Mouse (Mus musculus) A20 (cell line): Measurements from ENCODE around the gene Cdc34.

Source experiments
- DNase-seq: peaks from one replicate; pipeline ENCODE4 v3.0.0-alpha.2; 2011; ENCODE audit warnings: low read depth, low spot score

Gene Cdc34

DNA sequence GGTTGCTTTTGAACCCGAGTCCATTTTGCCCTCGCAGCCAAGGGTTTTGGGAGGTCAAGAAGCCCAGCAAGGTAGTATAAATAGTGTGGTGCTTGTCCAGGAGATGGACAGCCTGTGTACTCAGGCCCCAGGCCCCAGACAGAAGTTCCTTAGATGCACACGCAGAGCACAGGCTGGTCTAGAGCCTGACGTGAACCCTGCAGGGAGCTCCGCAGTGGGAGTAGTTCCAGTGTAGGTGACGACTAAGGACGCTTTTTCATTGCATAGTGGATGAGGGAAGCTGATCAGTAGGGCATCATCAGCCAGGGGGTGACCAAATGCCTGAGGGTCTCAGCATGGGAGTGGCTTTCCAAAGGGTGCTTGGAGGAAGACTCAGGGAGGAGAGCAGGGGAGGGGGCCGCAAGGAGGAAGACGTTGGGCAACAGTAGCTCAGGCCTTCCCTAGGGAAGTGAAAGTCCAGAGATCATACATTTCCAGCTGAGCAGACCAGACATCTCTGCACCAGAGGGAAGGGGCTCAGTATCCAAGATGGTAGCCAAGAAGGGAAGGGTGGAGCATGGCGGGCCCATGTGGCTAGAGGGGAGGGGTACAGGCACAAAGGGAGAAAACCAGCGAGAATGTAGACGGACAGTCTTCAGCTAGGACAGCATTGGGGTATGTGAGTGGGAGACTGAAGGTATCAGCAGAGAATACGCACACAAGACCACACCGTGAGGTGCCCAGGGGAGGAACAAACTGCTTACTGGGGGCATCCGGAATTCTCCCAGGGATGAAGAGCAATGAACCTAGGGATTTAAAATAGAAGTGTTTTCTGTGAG is 11.7 kb upstream of the Cdc34 start:
- no peak for DNase-seq

GRCm38 (mm10) chr10:79671396-79672087 is 10.5 kb upstream of the Cdc34 start:
- DNase-seq = no peak

- peak; percentile 23 for DNase-seq
Measured at GRCm38 (mm10) chr10:79672088-79672455, 9.9 kb upstream of the Cdc34 start.

- no peak for DNase-seq
Measured at GRCm38 (mm10) chr10:79673054-79673453, 8.9 kb upstream of the Cdc34 start.

- DNase-seq = no peak
Measured at GRCm38 (mm10) chr10:79675346-79676035, 6.5 kb upstream of the Cdc34 start.

DNA sequence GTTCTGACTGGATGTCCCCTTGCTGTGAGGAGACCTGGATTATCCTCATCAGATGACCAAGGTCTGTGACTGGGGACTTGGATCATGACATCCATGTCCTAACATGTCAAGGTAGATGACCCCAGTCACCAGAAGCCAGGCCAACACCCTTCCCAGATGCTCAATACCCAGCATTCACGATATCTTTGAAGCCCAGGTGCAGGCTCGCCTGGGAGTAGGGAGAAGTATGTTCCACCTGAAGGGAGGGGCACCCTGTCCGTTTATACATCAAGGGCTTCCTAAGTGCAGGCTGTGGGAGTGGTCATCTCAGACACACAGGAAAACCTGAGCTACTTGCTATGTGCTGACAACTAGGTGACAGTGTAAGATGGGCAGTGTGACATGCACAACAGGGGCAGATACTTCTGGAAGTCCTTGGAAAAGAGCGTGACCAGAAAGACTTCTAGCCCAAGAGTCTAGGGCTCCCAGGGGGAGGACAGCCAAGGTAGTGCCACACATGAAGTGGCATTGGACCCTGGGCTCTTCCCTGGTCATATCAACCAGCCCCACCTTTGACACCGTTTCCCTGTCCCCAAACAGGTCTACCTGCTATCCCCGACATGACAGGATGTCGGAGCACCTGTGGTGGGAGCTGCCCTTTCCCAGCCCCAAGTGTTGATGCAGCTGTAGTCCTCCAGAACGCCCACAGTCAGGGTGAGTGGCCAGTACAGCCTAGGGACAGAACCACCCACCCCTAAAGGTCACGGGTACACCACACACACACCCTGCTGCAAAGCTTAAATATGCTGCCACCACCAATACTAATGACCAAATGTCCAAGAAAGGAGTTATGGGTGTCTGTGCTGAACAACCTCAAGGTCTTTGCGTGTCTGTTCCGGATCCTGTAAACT is 1.1 kb upstream of the Cdc34 start:
- DNase-seq = no peak

- peak; percentile 63 for DNase-seq
Measured at GRCm38 (mm10) chr10:79682551-79682915, 538 bp downstream of the Cdc34 start.

DNA sequence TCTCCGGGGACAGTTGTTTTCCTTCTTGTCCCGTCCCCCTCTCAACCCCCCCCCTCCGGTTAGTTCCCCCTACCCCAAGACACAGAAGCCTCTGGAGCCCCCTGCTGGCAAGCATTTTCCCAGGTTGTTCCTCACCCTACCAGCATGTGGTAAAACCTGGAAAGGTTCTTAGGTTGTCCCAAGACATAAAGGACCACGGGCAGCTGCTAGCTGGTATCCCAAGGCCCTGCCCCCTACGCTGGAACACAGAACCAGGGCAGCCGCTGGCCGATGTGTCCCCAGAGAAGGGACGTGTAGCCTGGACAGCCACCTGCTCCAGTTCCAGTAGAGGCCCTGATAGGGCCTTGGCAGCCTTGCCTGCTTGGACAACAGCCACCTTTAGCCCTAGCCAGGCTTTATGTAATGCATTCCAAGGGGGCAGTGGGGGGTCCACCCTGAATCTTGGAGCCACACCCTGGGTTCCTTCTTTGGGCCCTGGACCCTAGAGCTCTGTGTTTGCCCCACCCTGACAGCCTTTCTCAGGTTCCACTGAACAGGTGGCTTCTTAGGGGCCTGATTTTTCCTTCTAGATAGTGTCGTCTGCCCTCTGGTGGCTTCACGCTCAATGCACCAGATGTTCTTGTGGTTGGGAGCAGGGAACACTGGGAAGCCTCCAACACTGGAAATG is 1.1 kb downstream of the Cdc34 start:
- peak; percentile 68 for DNase-seq

- DNase-seq = no peak
Measured at GRCm38 (mm10) chr10:79683726-79684640, 2.0 kb downstream of the Cdc34 start.

GRCm38 (mm10) chr10:79684770-79685600 is 3.0 kb downstream of the Cdc34 start:
- no peak for DNase-seq

- no peak for DNase-seq
Measured at GRCm38 (mm10) chr10:79686219-79686618, 4.2 kb downstream of the Cdc34 start.

GRCm38 (mm10) chr10:79686691-79687090 is 4.7 kb downstream of the Cdc34 start:
- no peak for DNase-seq

DNA sequence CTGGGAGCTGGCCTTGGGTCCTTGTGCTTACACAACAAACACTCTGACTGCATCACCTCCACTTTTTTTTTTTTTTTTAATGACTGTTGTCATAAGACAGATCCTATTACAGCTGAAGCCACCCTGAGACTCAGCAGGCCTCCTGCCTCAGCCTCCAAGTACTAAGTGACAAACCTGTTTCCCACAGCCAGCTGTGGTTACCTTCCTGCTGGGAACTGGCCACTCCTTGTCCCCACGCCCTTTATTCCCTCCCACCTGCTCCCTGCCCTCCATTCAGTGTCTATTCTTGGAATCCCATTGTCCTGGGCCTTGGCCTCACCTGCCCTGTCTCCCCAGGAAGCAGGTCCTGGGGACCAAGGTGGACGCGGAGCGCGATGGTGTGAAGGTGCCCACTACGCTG is 5.5 kb downstream of the Cdc34 start:
- no peak for DNase-seq

- no peak for DNase-seq
Measured at GRCm38 (mm10) chr10:79688720-79689119, 6.7 kb downstream of the Cdc34 start, which contains the start of gene Gzmm. TSS of gene Gzmm (plus strand) at chr10:79689020.

GRCm38 (mm10) chr10:79689178-79689577 is 7.2 kb downstream of the Cdc34 start:
- DNase-seq = no peak

GRCm38 (mm10) chr10:79691986-79692548 is 10.1 kb downstream of the Cdc34 start:
- no peak for DNase-seq

DNA sequence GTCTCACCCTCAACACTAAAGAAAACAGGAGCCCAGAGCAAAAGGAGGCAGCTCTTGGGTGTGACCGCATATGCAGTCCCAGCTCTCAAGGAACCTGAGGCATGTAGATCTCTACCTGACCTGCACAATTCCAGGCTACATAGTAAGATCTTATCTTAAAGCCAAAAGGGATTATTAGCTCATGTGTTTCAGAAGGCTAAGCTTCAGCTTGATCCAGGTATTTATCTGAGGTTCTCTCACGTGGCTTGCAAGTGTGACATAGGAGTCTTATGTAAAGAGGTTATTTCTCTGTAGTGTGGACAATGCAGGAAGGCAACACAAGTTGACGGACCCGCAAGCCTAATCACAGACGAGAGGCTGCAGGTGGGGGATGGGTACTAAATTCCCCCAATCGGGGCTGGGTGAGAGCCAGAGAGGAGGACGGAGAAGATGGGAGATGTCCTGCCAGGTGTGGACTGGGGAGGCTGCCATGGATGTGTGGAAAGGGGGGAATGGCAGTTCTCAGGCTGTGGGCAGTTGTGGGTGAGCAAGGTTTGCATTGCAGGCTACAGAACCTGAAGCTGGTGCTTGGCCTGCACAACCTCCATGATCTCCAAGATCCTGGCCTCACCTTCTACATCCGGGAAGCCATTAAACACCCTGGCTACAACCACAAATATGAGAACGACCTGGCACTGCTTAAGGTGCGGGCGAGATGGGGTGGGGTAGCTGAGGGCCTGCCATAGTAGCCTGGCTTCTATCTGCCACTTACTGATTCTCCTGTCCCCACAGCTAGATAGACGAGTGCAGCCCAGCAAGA is 11.8 kb downstream of the Cdc34 start:
- DNase-seq = no peak

- no peak for DNase-seq
Measured at GRCm38 (mm10) chr10:79694379-79694655, 12.3 kb downstream of the Cdc34 start.
